Mouse (Mus musculus): ENCODE data around the gene Npas2. TPM values are rescaled to one million over a fixed set of nuclear protein-coding genes. Genes with fewer than 3 reads are reported as not detected.

Gene Npas2
- polyA plus RNA-seq, 1 experiment from 2014 or later: 1.3 TPM

Small RNA genes lying within 50 kb of the gene (microRNA-seq; reads per million reads assigned to microRNA genes)
- not detected for gene Mir6349

Other genes with a start within 250 kb of the Npas2 start
- gene Pdcl3, start 208.1 kb upstream of the Npas2 start, polyA plus RNA-seq (2014; fragmentation: Nextera tagmentation; extraction: Ambion mirVana): 115 and 127 TPM in 2 replicates
- gene Rpl31, start 174.1 kb downstream of the Npas2 start, polyA plus RNA-seq (2014; fragmentation: Nextera tagmentation; extraction: Ambion mirVana): 441 and 528 TPM in 2 replicates

Measured in heart, embryonic 14.5 days (tissue).